Mouse (Mus musculus) liver, embryonic 14.5 days (tissue): ENCODE measurements around the gene Oxa1l.

ENCODE experiments used
- CTCF ChIP-seq: IDR thresholded peaks from 2 replicates; pipeline ENCODE4 v1.5.1; 2016; ENCODE audit warnings: antibody characterized with exemption, low read depth, control low read depth
- EP300 ChIP-seq: IDR thresholded peaks from 2 replicates; pipeline ENCODE4 v1.6.1; 2016; ENCODE audit warnings: antibody characterized with exemption, low read depth

DNA sequence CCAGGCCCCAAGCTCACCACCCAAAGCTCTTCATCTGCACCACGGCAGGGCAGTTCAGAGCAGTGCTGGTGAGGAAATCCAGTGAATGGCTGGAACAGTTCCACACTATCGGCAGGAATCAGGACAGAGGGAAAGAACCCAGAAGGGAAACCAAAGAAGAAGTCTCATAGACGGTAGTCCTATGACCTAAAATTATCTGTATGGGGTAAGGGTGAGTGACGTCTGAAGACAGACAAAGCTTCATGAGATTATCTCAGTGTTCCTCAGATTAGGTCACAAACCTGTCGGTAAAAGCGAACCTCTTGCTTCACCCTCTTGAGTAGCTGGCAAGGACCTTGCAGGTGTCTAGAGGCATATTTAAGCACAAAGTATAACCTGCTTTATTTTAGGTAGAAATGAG, 16.5 kb downstream of the Oxa1l start:
- TF ChIP-seq CTCF (no peak), EP300 (no peak)
